Mouse (Mus musculus) midbrain, embryonic 11.5 days (tissue): ENCODE measurements around the gene Acbd5. TPM values are rescaled to one million over a fixed set of nuclear protein-coding genes. Genes with fewer than 3 reads are reported as not detected.

Experiments used
- ATAC-seq: fragments of 200-750 bp; cut with Nextera tagmentation; 2 replicates; pipeline ENCODE4 v1.8.0; 2017; ENCODE audit warnings: moderate TSS enrichment, moderate library complexity; ENCODE audit not compliant: low FRiP score
- DNase-seq: peaks from one replicate; pipeline ENCODE4 v3.0.0; 2015; ENCODE audit warnings: low spot score; ENCODE audit errors: missing footprints
- H3K27ac ChIP-seq: fragments of 300-500 bp; sonication (generic); 2 replicates; pipeline ENCODE4 v1.5.1; 2014; ENCODE audit warnings: low read depth, low read length
- H3K27me3 ChIP-seq: fragments of 300-500 bp; sonication (generic); 2 replicates; pipeline ENCODE4 v1.6.1; 2014; ENCODE audit warnings: mild to moderate bottlenecking, low read length, moderate library complexity, mixed read lengths; ENCODE audit not compliant: control insufficient read depth, insufficient read depth
- H3K36me3 ChIP-seq: fragments of 300-500 bp; sonication (generic); 2 replicates; pipeline ENCODE4 v1.6.1; 2014; ENCODE audit warnings: mild to moderate bottlenecking, low read length, moderate library complexity, mixed read lengths; ENCODE audit not compliant: control insufficient read depth, insufficient read depth
- H3K4me1 ChIP-seq: fragments of 300-500 bp; sonication (generic); 2 replicates; pipeline ENCODE4 v1.6.1; 2014; ENCODE audit warnings: low read length; ENCODE audit not compliant: control insufficient read depth, insufficient read depth
- H3K4me2 ChIP-seq: fragments of 300-500 bp; sonication (generic); 2 replicates; pipeline ENCODE4 v1.6.1; 2014; ENCODE audit warnings: mild to moderate bottlenecking, moderate library complexity
- H3K4me3 ChIP-seq: fragments of 300-500 bp; sonication (generic); 2 replicates; pipeline ENCODE4 v1.5.1; 2014; ENCODE audit warnings: low read depth, low read length
- H3K9ac ChIP-seq: fragments of 300-500 bp; sonication (generic); 2 replicates; pipeline ENCODE4 v1.6.1; 2014; ENCODE audit warnings: low read length
- H3K9me3 ChIP-seq: fragments of 300-500 bp; sonication (generic); 2 replicates; pipeline ENCODE4 v1.6.1; 2016; ENCODE audit warnings: low read length; ENCODE audit not compliant: control insufficient read depth
- WGBS: fragments of 180-500 bp; shearing (Covaris S2); extraction: QIAGEN DNeasy Blood & Tissue Kit; methylation state at CpG from one replicate; pipeline ENCODE4 v1.1.7; 2014; 5-methylcytosine and 5-hydroxymethylcytosine counted together
- polyA plus RNA-seq: library from polyadenylated mRNA; unstranded; fragments of >200 nt; fragmentation: Nextera tagmentation; extraction: Ambion mirVana; gene quantifications from 2 replicates; pipeline ENCODE4 v1.2.1, GENCODE M21; 2014

Acbd5 gene
- polyA plus RNA-seq, 1 experiment from 2014 or later, result 42.2 TPM

GRCm38 (mm10) chr2:23078588-23078987, 10.6 kb downstream of the Acbd5 start:
- Histone ChIP-seq H3K27me3 (no peaks in the 10 kb centered on the region), H3K9me3 (no peaks in the 10 kb centered on the region), H3K9ac (no peak overlapping the region), H3K4me2 (no peak overlapping the region), H3K27ac (no peak overlapping the region), H3K4me1 (no peaks in the 10 kb centered on the region), H3K4me3 (no peak overlapping the region), H3K36me3 (peaks cover 3% of the 10 kb centered on the region)
- DNase-seq (no peak), ATAC-seq (no peak)
- 94% methylated on average over 2 of the region's 2 CpGs for WGBS

- H3K4me3 ChIP-seq, result no peak overlapping the region
- ATAC-seq, result no peak
- no peak overlapping the region for H3K9ac ChIP-seq
- H3K4me2 ChIP-seq, result no peak overlapping the region
- no peak overlapping the region for H3K27ac ChIP-seq
- 96% methylated on average over 8 of the region's 8 CpGs for WGBS
- no peaks in the 10 kb centered on the region for H3K9me3 ChIP-seq
- H3K27me3 ChIP-seq, result no peaks in the 10 kb centered on the region
- H3K4me1 ChIP-seq, result no peaks in the 10 kb centered on the region
- DNase-seq, result no peak
- H3K36me3 ChIP-seq, result no peaks in the 10 kb centered on the region; the same call in 1 of the 2 replicates
Measured at GRCm38 (mm10) chr2:23084540-23084939, 16.6 kb downstream of the Acbd5 start.

DNA sequence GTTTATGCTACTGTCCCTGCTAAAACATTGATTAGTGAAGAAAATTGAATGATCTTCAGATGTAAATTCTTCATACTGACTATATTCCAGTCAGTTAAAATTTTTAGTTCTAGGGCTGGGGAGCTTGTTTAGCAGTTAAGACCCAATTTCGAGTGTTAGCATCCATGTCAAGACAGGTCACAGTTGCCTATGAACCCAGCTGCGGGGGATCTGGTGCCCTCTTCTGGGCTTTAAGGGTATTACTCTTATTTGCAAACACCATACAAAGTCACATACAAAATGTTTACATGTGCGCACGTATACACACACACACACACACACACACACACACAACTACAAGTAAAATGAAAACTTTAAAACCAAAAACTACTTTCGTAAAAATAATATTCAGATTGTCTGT, 24.2 kb downstream of the Acbd5 start:
- DNase-seq (peak; percentile 85), ATAC-seq (peak; percentile 58; the same call in 1 of the 2 replicates)
- H3K27ac ChIP-seq, result no peak overlapping the region
- H3K4me2 ChIP-seq, result no peak overlapping the region
- WGBS, result 58% methylated on average over 5 of the region's 5 CpGs
- H3K36me3 ChIP-seq, result peaks cover 2% of the 10 kb centered on the region; the same call in 1 of the 2 replicates
- no peaks in the 10 kb centered on the region for H3K9me3 ChIP-seq
- H3K4me1 ChIP-seq, result no peaks in the 10 kb centered on the region
- no peaks in the 10 kb centered on the region for H3K27me3 ChIP-seq
- no peak overlapping the region for H3K4me3 ChIP-seq
- H3K9ac ChIP-seq, result no peak overlapping the region

DNA sequence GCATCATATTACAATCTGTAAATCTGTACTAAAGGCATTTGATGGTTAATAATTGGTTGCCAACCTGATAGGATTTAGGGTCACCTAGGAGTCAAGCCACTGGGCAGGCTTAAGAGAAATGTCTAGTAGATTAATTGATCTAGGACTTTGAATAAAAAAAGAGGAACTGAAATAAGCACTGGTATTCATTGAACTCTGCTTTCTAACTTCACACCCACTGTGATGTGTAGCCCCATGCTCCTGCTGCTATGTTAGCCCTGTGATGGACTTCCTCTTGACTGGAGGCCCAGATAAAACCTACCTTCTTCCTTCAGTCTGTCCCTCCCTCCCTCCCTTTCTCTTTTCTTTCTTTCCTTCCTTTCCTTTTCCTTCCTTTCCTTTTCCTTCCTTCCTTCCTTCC, 29.1 kb downstream of the Acbd5 start:
- Histone ChIP-seq H3K36me3 (no peaks in the 10 kb centered on the region), H3K27ac (no peak overlapping the region), H3K4me1 (no peaks in the 10 kb centered on the region), H3K4me3 (no peak overlapping the region), H3K27me3 (no peaks in the 10 kb centered on the region), H3K9me3 (no peaks in the 10 kb centered on the region), H3K9ac (no peak overlapping the region), H3K4me2 (no peak overlapping the region)
- ATAC-seq, result no peak
- DNase-seq, result no peak

GRCm38 (mm10) chr2:23102266-23102665, 34.3 kb downstream of the Acbd5 start:
- no peak overlapping the region for H3K4me2 ChIP-seq
- ATAC-seq (no peak), DNase-seq (no peak)
- no peak overlapping the region for H3K4me3 ChIP-seq
- H3K36me3 ChIP-seq, result no peaks in the 10 kb centered on the region
- no peak overlapping the region for H3K27ac ChIP-seq
- H3K27me3 ChIP-seq, result no peaks in the 10 kb centered on the region
- H3K9me3 ChIP-seq, result no peaks in the 10 kb centered on the region
- H3K9ac ChIP-seq, result no peak overlapping the region
- no peaks in the 10 kb centered on the region for H3K4me1 ChIP-seq

DNA sequence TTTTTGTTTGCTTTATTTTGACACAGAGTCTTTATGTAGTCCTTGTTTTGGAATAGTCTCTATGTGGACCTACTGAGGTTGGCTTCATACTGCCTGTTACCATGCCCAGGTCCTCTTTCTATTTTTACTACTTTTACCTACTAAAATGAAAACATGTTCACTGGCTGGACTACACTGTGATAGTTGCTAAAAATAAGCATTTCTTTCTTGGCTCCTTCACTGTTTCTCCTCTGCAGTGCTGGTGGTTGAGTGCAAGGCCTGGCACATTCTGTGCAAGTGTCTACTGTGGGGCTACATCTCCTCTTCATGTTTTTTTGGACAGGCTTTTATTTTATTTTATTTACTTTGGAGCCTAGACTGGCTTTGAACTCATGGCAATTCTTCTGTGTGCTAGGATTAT, 51.6 kb downstream of the Acbd5 start:
- Histone ChIP-seq H3K9me3 (no peaks in the 10 kb centered on the region), H3K9ac (no peak overlapping the region), H3K4me1 (no peaks in the 10 kb centered on the region), H3K27ac (no peak overlapping the region), H3K4me2 (no peak overlapping the region), H3K4me3 (no peak overlapping the region), H3K36me3 (peaks cover 2% of the 10 kb centered on the region; the same call in 1 of the 2 replicates), H3K27me3 (no peaks in the 10 kb centered on the region)
- no peak for ATAC-seq
- DNase-seq, result no peak

DNA sequence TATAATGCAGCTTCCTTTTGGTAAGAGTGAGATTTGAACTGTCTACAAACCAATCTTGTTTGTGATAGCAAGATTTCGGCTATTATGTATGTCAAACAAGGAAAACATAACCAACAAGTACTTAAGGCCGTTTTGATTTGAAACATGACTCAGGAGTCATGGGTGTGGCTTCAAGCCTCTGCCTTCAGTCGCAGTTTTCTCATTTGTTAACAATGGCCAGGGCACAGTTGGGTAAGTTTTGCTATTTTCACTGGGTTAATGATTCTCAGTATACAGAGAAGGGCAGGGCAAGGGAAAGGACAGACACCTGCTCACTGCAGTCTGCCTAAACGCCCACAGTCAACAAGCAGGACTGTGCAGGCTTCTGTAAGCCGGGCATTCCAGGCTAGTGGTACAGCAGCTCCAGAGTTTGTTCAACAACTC, 87.2 kb downstream of the Acbd5 start:
- WGBS, result 10% methylated on average over 5 of the region's 5 CpGs
- Histone ChIP-seq H3K27ac (peak overlapping the region; percentile 96; the same call in 1 of the 2 replicates), H3K4me3 (peak overlapping the region; percentile 55), H3K27me3 (no peaks in the 10 kb centered on the region), H3K9ac (peak overlapping the region; percentile 63), H3K4me2 (peak overlapping the region; percentile 73), H3K4me1 (peaks cover 15% of the 10 kb centered on the region), H3K9me3 (no peaks in the 10 kb centered on the region), H3K36me3 (no peaks in the 10 kb centered on the region)
- ATAC-seq, result peak; percentile 17
- peak; percentile 82 for DNase-seq

DNA sequence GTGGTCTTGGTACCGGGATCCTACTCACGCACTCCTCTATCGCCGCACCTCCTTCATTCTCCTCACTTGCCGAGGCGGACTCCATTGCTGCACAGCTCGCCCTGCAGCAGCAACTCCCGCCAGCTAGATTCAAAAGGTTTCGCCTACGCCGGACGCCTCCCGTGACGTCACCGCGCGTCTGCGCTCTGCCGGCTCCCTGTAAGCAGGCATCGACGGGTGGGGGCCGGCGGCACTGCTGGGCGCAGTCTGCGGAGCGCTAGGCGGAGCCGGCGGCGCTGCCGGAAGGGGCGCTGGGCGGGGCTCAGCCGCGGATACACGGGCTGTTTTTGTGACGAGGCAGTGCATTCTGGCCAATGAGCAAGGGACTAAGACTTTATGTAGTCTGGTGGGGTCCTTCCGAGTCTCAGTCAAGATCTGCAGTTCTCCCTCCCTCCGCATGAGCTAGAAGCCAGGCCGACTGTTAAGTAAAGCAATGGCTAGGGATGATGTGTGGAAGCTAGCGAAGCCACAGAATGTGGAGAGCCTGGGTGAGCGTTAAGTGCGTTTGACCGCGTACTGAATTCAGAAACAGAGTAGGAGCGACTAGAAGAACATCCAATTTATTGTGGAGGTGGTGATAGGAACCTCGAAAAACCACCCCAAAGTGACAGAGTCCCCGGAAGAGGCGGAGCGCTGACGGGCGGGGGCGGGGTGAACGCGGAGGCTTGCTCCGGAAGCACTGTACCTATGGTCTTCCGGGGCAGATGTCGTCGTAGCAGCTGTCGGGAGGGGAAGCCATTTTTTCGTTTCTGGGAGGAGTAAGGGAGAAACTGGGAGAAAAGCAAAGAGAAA, 88.0 kb downstream of the Acbd5 start, which contains the start of the genes Mastl and Yme1l1:
Mastl (minus strand) TSS at position 248 of the 831 bp plus-strand sequence.
Yme1l1 (plus strand) TSS at position 593 of the 831 bp plus-strand sequence.
- peak within 1 kb of the TSS; percentile 73 for H3K4me2 ChIP-seq
- peak within 1 kb of the TSS; percentile 55 for H3K4me3 ChIP-seq
- H3K9ac ChIP-seq, result peak within 1 kb of the TSS; percentile 63
- H3K4me1 ChIP-seq, result peaks cover 15% of the 10 kb centered on the region
- under 1% methylated on average over 61 of the region's 61 CpGs for WGBS
- no peaks in the 10 kb centered on the region; the same call in 1 of the 2 replicates for H3K36me3 ChIP-seq
- DNase-seq (peak; percentile 99), ATAC-seq (peak; percentile 98)
- H3K27ac ChIP-seq, result peak within 1 kb of the TSS; percentile 96
- H3K27me3 ChIP-seq, result no peaks in the 10 kb centered on the region
- no peaks in the 10 kb centered on the region for H3K9me3 ChIP-seq

DNA sequence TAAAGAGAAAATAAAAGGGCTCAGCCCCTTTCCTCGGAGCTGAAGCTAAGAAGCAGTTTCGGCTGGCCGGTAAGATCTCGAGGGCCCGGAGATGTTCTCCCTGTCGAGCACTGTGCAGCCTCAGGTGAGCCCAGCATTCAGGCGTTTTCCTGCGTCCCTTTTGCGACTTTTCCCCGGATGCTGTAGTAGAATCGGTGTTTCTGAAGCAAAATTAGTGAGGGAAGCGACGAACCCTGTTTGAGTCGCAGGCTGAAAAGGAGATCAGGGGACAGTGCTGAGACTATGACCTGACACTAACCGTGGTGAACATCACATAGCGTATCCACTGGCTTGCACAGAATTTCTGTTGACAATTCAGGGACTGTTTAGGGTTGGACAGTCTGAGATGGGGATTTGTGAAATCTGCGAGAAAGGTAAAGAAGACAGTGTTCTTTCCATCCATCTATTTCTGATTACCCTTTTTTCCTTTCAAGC, 88.7 kb downstream of the Acbd5 start:
- DNase-seq (no peak), ATAC-seq (peak; percentile 18)
- Histone ChIP-seq H3K36me3 (no peaks in the 10 kb centered on the region; the same call in 1 of the 2 replicates), H3K9me3 (no peaks in the 10 kb centered on the region), H3K4me2 (peak overlapping the region; percentile 73), H3K4me1 (peaks cover 15% of the 10 kb centered on the region), H3K27ac (peak overlapping the region; percentile 96), H3K4me3 (peak overlapping the region; percentile 55), H3K9ac (peak overlapping the region; percentile 63), H3K27me3 (no peaks in the 10 kb centered on the region)
- under 1% methylated on average over 17 of the region's 17 CpGs for WGBS
